In the genomic region with DNA sequence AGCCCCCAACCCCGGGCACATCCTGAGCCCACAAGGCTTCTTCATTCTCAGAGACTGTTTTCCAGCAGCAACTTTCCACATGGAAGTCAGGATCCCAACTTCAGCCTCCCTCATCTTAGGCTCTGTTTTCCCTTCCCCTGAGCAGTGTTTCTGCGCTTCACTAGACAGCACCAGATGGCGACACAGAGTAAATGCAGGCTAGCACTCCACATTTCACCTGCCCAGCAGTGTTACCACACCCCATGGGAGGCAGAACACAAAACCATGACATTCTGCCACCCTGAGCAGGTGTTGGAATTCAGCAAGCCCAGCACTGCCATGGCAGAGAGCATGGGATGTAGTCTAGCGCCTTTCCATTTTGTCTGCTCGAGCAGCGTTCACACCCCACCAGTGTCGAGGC, we compare ENCODE assay signal across 13 mouse cellular contexts. TPM values are rescaled to one million over a fixed set of nuclear protein-coding genes. Genes with fewer than 3 reads are reported as not detected.
DNase-seq lines count a peak whose midpoint lies in the region; ATAC-seq and TF ChIP-seq lines count a peak whose summit lies in the region.
"Had no signal": no experiment of that assay in that cellular context is flagged by ENCODE, and none has a peak within 500 bp of the region (broad histone marks: within the 10 kb centered on the region; RNA-seq: fewer than 3 reads in every experiment).

No protein-coding gene starts in this region.

- peaks cover 37% of the 10 kb centered on the region for H3K36me3 ChIP-seq in intestine, postnatal 0 days (ENCODE audit: control insufficient read depth, insufficient read depth)
- H3K36me3 ChIP-seq in intestine, embryonic 15.5 days: peaks cover 25% of the 10 kb centered on the region
- H3K36me3 ChIP-seq in testis, adult 2 months (ENCODE audit: control insufficient read depth, insufficient read depth, low read length): no peaks in the 10 kb centered on the region

- no peak overlapping the region for H3K4me3 ChIP-seq in intestine, postnatal 0 days (ENCODE audit: low read depth, low read length)
- no peak overlapping the region for H3K4me3 ChIP-seq in intestine, embryonic 15.5 days (replicated peaks)
- peak overlapping the region; percentile 10 for H3K4me3 ChIP-seq in testis, adult 2 months (ENCODE audit: control insufficient read depth, low read depth, low read length)
- H3K4me3 ChIP-seq: limb, embryonic 12.5 days had no signal

- H3K9me3 ChIP-seq in intestine, postnatal 0 days (ENCODE audit: control insufficient read depth): no peaks in the 10 kb centered on the region
- no peaks in the 10 kb centered on the region for H3K9me3 ChIP-seq in intestine, embryonic 15.5 days
- H3K9me3 ChIP-seq: limb, embryonic 12.5 days had no signal

- no peak for TF ChIP-seq POLR2A in testis, adult 2 months (IDR thresholded peaks at IDR 0.05; ENCODE audit: control insufficient read depth, low read depth, low read length)

- no peak overlapping the region for H3K4me2 ChIP-seq in intestine, postnatal 0 days (replicated peaks; ENCODE audit: low read depth)
- no peak overlapping the region for H3K4me2 ChIP-seq in intestine, embryonic 15.5 days (replicated peaks)
- H3K4me2 ChIP-seq: hindbrain, embryonic 14.5 days; limb, embryonic 12.5 days had no signal

- H3K9ac ChIP-seq in intestine, postnatal 0 days (ENCODE audit: low read depth, low read length): no peak overlapping the region
- H3K9ac ChIP-seq in intestine, embryonic 15.5 days: no peak overlapping the region
- H3K9ac ChIP-seq: hindbrain, embryonic 14.5 days; limb, embryonic 12.5 days had no signal

- TF ChIP-seq CTCF in intestine, postnatal 0 days (IDR thresholded peaks at IDR 0.05; ENCODE audit: low read depth): peak; percentile 71
- TF ChIP-seq CTCF in testis, adult 2 months (IDR thresholded peaks at IDR 0.05; ENCODE audit: control insufficient read depth, insufficient read depth, insufficient replicate concordance, low read depth, low read length): peak; percentile 24; the same call in 1 of the 2 replicates

- DNase-seq in testis, postnatal 14 days (ENCODE audit: low spot score): no peak
- DNase-seq in liver: peak; percentile 16
- DNase-seq in adrenal gland, adult (ENCODE audit: inconsistent age in 2 of 2, low spot score in 1 of 2): no peak
- DNase-seq: adrenal gland, postnatal 36 days; cerebellum, postnatal 36 days; right cerebral cortex, adult 18-20 months; thymus, postnatal 14 days had no signal

- no peaks in the 10 kb centered on the region for H3K27me3 ChIP-seq in intestine, postnatal 0 days (replicated peaks; ENCODE audit: control insufficient read depth, insufficient read depth, low read length)
- H3K27me3 ChIP-seq in intestine, embryonic 15.5 days (replicated peaks): no peaks in the 10 kb centered on the region
- H3K27me3 ChIP-seq in testis, adult 2 months (ENCODE audit: control insufficient read depth, insufficient read depth, low read length): no peaks in the 10 kb centered on the region
- H3K27me3 ChIP-seq: limb, embryonic 12.5 days had no signal

- WGBS in intestine, postnatal 0 days: 82% methylated on average over 7 of the region's 7 CpGs
- 84% methylated on average over 7 of the region's 7 CpGs for WGBS in intestine, embryonic 15.5 days

- no peaks in the 10 kb centered on the region for H3K4me1 ChIP-seq in intestine, postnatal 0 days (replicated peaks; ENCODE audit: control insufficient read depth, insufficient read depth, low read length)
- peaks cover 10% of the 10 kb centered on the region; the same call in 1 of the 2 replicates for H3K4me1 ChIP-seq in intestine, embryonic 15.5 days (replicated peaks)
- no peaks in the 10 kb centered on the region; the same call in none of the 2 replicates for H3K4me1 ChIP-seq in testis, adult 2 months (ENCODE audit: control insufficient read depth, insufficient read depth, low read length)

- H3K27ac ChIP-seq in intestine, postnatal 0 days (ENCODE audit: low read depth, low read length): no peak overlapping the region
- H3K27ac ChIP-seq in intestine, embryonic 15.5 days: no peak overlapping the region
- no peak overlapping the region for H3K27ac ChIP-seq in testis, adult 2 months (ENCODE audit: control insufficient read depth, insufficient read depth, low read depth, low read length)
- H3K27ac ChIP-seq: hindbrain, embryonic 14.5 days; limb, embryonic 12.5 days had no signal

- ATAC-seq in intestine, postnatal 0 days: no peak
- ATAC-seq in intestine, embryonic 15.5 days: no peak
- ATAC-seq in monocyte, adult 5-6 weeks (replicated peaks; ENCODE audit: insufficient number of reproducible peaks, low FRiP score, low TSS enrichment, poor library complexity, severe bottlenecking): no peak

RNA-seq across cellular contexts. Expression of a gene that starts 14.7 kb away (rescaled TPM):
- polyA plus RNA-seq in intestine, postnatal 0 days (2015; fragmentation: Nextera tagmentation; extraction: Ambion mirVana): 111 and 118 TPM in 2 replicates
- polyA plus RNA-seq in intestine, embryonic 15.5 days (2015; fragmentation: Nextera tagmentation; extraction: Ambion mirVana): 132 and 141 TPM in 2 replicates
- polyA plus RNA-seq in testis, adult 2 months (2012; rRNA removed): 107 and 115 TPM in 2 replicates
- 129 to 196 TPM (median 150 TPM) in 3 replicates for total RNA-seq in monocyte, adult 5-6 weeks (2017)
